20 mouse cellular contexts compared by ENCODE assay signal in the genomic region with DNA sequence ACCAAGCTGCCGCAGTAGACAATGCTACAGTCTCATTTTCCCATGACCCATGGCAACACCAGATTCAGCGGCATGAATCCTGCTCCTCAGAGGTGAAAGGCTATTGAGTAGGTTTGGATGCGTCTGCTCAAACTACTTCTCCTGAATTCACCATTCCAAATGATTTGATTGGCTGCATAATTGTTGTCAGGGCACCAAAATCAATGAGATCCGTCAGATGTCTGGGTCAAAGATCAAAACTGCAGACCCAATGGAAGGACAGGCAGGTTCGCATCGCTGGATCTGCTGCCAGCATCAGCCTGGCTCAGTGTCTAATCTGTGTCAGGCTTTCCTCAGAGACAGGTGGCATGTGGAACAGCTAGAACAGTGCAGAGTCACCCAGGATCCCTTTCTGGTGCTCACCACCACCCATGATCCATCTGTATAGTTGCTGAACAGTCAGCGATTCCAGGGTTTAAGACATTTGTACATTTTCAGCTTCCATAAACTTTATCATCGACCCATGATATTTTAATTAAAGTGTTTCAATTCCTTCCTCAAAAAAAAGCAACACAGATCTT. TPM values are rescaled to one million over a fixed set of nuclear protein-coding genes. Genes with fewer than 3 reads are reported as not detected.
"Had no signal": no experiment of that assay in that cellular context is flagged by ENCODE, and none has a peak within 500 bp of the region (broad histone marks: within the 10 kb centered on the region; RNA-seq: fewer than 3 reads in every experiment).

No protein-coding gene starts in this region.

- H3K9me3 ChIP-seq: limb, embryonic 10.5 days; midbrain, embryonic 12.5 days; midbrain, embryonic 15.5 days; neural tube, embryonic 12.5 days; neural tube, embryonic 15.5 days had no signal

- DNase-seq: kidney, adult 2 months; kidney, postnatal 25 days; liver; liver, postnatal 0 days; lung, embryonic 14.5 days; right cerebral cortex, postnatal 25 days; thymus, adult 18-20 months; thymus, postnatal 36 days had no signal

- H3K27me3 ChIP-seq: midbrain, embryonic 12.5 days; midbrain, embryonic 15.5 days; neural tube, embryonic 12.5 days; neural tube, embryonic 15.5 days had no signal

- H3K27ac ChIP-seq: kidney, postnatal 0 days; limb, embryonic 10.5 days; limb, embryonic 13.5 days; liver, embryonic 14.5 days; macrophage; midbrain, embryonic 12.5 days; neural tube, embryonic 12.5 days had no signal

- H3K4me3 ChIP-seq: limb, embryonic 10.5 days; limb, embryonic 13.5 days; midbrain, embryonic 12.5 days; midbrain, embryonic 15.5 days; neural tube, embryonic 12.5 days; neural tube, embryonic 15.5 days had no signal

- H3K36me3 ChIP-seq: limb, embryonic 10.5 days; limb, embryonic 13.5 days; midbrain, embryonic 12.5 days; midbrain, embryonic 15.5 days; neural tube, embryonic 12.5 days; neural tube, embryonic 15.5 days had no signal

- H3K9ac ChIP-seq: limb, embryonic 13.5 days; liver, embryonic 14.5 days; liver, postnatal 0 days; lung, embryonic 14.5 days; midbrain, embryonic 12.5 days; midbrain, embryonic 15.5 days; neural tube, embryonic 12.5 days; neural tube, embryonic 15.5 days had no signal

- H3K4me2 ChIP-seq: limb, embryonic 13.5 days; lung, embryonic 14.5 days; midbrain, embryonic 12.5 days; midbrain, embryonic 15.5 days; neural tube, embryonic 12.5 days; neural tube, embryonic 15.5 days had no signal

- ATAC-seq: intestine, postnatal 0 days; liver, postnatal 0 days; lung, postnatal 0 days; midbrain, embryonic 15.5 days had no signal

RNA-seq across cellular contexts. Expression of gene Vash1, which starts 27.1 kb away (rescaled TPM):
- total RNA-seq: megakaryocyte, adult 5-6 weeks had no signal
- polyA plus RNA-seq: macrophage had no signal
